Mouse (Mus musculus): ENCODE measurements around the gene Tbc1d22a.

- TF ChIP-seq CTCF (IDR thresholded peaks at IDR 0.05; ENCODE audit: low read depth, low read length) (no peak), POLR2A (IDR thresholded peaks at IDR 0.05; ENCODE audit: borderline replicate concordance, low read depth, low read length) (no peak)
These were observed 215.6 kb downstream of the Tbc1d22a start for GRCm38 (mm10) chr15:86429766-86430335.

Data from bone marrow macrophage, adult 2 months (primary cell).